Comparison of ENCODE assay signal across 23 mouse cellular contexts in the genomic region with DNA sequence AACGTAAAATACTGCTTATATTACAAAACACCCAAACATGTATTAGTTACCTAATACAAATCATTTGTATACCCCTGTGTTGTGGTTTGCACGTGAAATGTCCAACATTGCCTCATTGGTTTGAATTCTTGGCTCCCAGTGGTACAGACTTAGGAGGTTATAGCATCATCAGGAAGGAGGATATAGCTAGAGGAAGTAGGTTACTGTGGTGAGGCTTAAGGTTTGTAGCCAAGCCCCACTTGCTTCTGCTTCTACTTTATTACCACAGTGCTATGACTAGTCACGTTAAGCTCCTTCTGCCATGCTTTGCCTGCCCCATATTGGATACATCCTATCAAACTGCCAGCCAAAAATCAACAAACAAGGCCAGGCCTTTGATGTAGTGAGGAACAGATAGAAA.
"Had no signal": no experiment of that assay in that cellular context is flagged by ENCODE, and none has a peak within 500 bp of the region (broad histone marks: within the 10 kb centered on the region; RNA-seq: fewer than 3 reads in every experiment).

No protein-coding gene starts in this region.

- ATAC-seq: hindbrain, embryonic 16.5 days; inflammation-experienced regulatory T-cells, adult 6 months; intestine, embryonic 15.5 days; intestine, postnatal 0 days had no signal

- DNase-seq: gastrocnemius, postnatal 14 days; gastrocnemius, postnatal 36 days; heart, adult 18-20 months; heart, postnatal 14 days; heart, postnatal 36 days; kidney, adult 18-20 months; kidney, adult 8-10 months; kidney, postnatal 10 days; kidney, postnatal 25 days; kidney, postnatal 4 days; liver had no signal

- H3K4me1 ChIP-seq: heart, embryonic 13.5 days; heart, embryonic 15.5 days; hindbrain, embryonic 10.5 days; hindbrain, embryonic 12.5 days; intestine, embryonic 15.5 days; limb, embryonic 10.5 days; limb, embryonic 12.5 days had no signal

- H3K4me3 ChIP-seq: heart, embryonic 13.5 days; heart, embryonic 15.5 days; hindbrain, embryonic 10.5 days; hindbrain, embryonic 12.5 days; intestine, embryonic 15.5 days; layer of hippocampus, adult 2 months; left cerebral cortex, adult 2 months; limb, embryonic 10.5 days; limb, embryonic 12.5 days had no signal
